12 mouse cellular contexts compared by ENCODE assay signal in genomic region chr2:27423596-27423995, GRCm38 (mm10). TPM values are rescaled to one million over a fixed set of nuclear protein-coding genes. Genes with fewer than 3 reads are reported as not detected.
DNase-seq lines count a peak whose midpoint lies in the region; ATAC-seq and TF ChIP-seq lines count a peak whose summit lies in the region.
"Had no signal": no experiment of that assay in that cellular context is flagged by ENCODE, and none has a peak within 500 bp of the region (broad histone marks: within the 10 kb centered on the region; RNA-seq: fewer than 3 reads in every experiment).

No protein-coding gene starts in this region.

- ATAC-seq in lung, embryonic 15.5 days (ENCODE audit: borderline replicate concordance, extremely low read depth, low FRiP score, low TSS enrichment), result no peak; the same call in 1 of the 2 replicates
- peak; percentile 2; the same call in 1 of the 2 replicates for ATAC-seq in lung, postnatal 0 days
- no peak for ATAC-seq in stomach, embryonic 16.5 days (ENCODE audit: insufficient read depth, low FRiP score)
- no peak for ATAC-seq in erythroid progenitor cell, adult 5-6 weeks (replicated peaks; ENCODE audit: low FRiP score, poor library complexity, severe bottlenecking)

- peak overlapping the region; percentile 18; the same call in 1 of the 2 replicates for H3K27ac ChIP-seq in lung, embryonic 15.5 days
- peak overlapping the region; percentile 98 for H3K27ac ChIP-seq in hindbrain, embryonic 10.5 days
- 0 out of 2 replicates have a peak overlapping the region, but pooled peaks have one; percentile 27 for H3K27ac ChIP-seq in lung, postnatal 0 days (ENCODE audit: low read length)
- no peak overlapping the region; the same call in 1 of the 2 replicates for H3K27ac ChIP-seq in stomach, embryonic 16.5 days (ENCODE audit: low read length)
- H3K27ac ChIP-seq: macrophage had no signal

- no peaks in the 10 kb centered on the region for H3K9me3 ChIP-seq in lung, embryonic 15.5 days
- no peaks in the 10 kb centered on the region for H3K9me3 ChIP-seq in hindbrain, embryonic 10.5 days
- no peaks in the 10 kb centered on the region for H3K9me3 ChIP-seq in lung, postnatal 0 days (ENCODE audit: low read length)
- no peaks in the 10 kb centered on the region for H3K9me3 ChIP-seq in stomach, embryonic 16.5 days (replicated peaks; ENCODE audit: control insufficient read depth, low read length)
- H3K9me3 ChIP-seq: G1E had no signal

- no peak overlapping the region for H3K9ac ChIP-seq in lung, embryonic 15.5 days
- H3K9ac ChIP-seq in lung, postnatal 0 days (replicated peaks; ENCODE audit: low read depth), result no peak overlapping the region
- H3K9ac ChIP-seq in stomach, embryonic 16.5 days (ENCODE audit: low read length), result no peak overlapping the region

- H3K4me1 ChIP-seq in lung, embryonic 15.5 days, result peaks cover 74% of the 10 kb centered on the region
- peaks cover 18% of the 10 kb centered on the region for H3K4me1 ChIP-seq in lung, adult 2 months (ENCODE audit: control insufficient read depth, insufficient read depth, low read length)
- peaks cover 86% of the 10 kb centered on the region for H3K4me1 ChIP-seq in hindbrain, embryonic 10.5 days (replicated peaks)
- peaks cover 51% of the 10 kb centered on the region for H3K4me1 ChIP-seq in lung, postnatal 0 days (ENCODE audit: insufficient read depth, low read depth, low read length)
- peaks cover 47% of the 10 kb centered on the region for H3K4me1 ChIP-seq in stomach, embryonic 16.5 days (ENCODE audit: control insufficient read depth, insufficient read depth, low read length)

- WGBS in lung, embryonic 15.5 days, result 52% methylated on average over 7 of the region's 7 CpGs
- 75% methylated on average over 7 of the region's 7 CpGs for WGBS in lung, adult 2 months
- 87% methylated on average over 7 of the region's 7 CpGs for WGBS in hindbrain, embryonic 10.5 days
- WGBS in lung, postnatal 0 days, result 58% methylated on average over 7 of the region's 7 CpGs
- 57% methylated on average over 7 of the region's 7 CpGs for whole genome bisulfite sequencing in stomach, embryonic 16.5 days

- peak overlapping the region; percentile 97 for H3K4me2 ChIP-seq in lung, embryonic 15.5 days
- peak overlapping the region; percentile 94; the same call in 1 of the 2 replicates for H3K4me2 ChIP-seq in lung, postnatal 0 days (replicated peaks; ENCODE audit: low read depth, low read length)
- H3K4me2 ChIP-seq in stomach, embryonic 16.5 days (ENCODE audit: low read depth, low read length), result peak overlapping the region; percentile 98; the same call in 1 of the 2 replicates

- H3K27me3 ChIP-seq in lung, embryonic 15.5 days, result no peaks in the 10 kb centered on the region
- no peaks in the 10 kb centered on the region for H3K27me3 ChIP-seq in hindbrain, embryonic 10.5 days (ENCODE audit: insufficient read depth, poor library complexity, severe bottlenecking)
- H3K27me3 ChIP-seq in lung, postnatal 0 days (replicated peaks; ENCODE audit: insufficient read depth, low read length), result no peaks in the 10 kb centered on the region
- no peaks in the 10 kb centered on the region for H3K27me3 ChIP-seq in stomach, embryonic 16.5 days (ENCODE audit: control insufficient read depth, insufficient read depth, low read length)

- TF ChIP-seq CTCF in lung, adult 2 months (IDR thresholded peaks at IDR 0.05; ENCODE audit: insufficient read depth, low read length), result no peak
- no peak for TF ChIP-seq CTCF in lung, postnatal 0 days (IDR thresholded peaks at IDR 0.05)

- no peak for TF ChIP-seq POLR2A in lung, adult 2 months (IDR thresholded peaks at IDR 0.05; ENCODE audit: borderline replicate concordance, extremely low read depth, low read depth, low read length)

- DNase-seq in lung, adult 2 months, result no peak
- peak; percentile 3 for DNase-seq in hindbrain, embryonic 10.5 days (ENCODE audit: low spot score)
- peak; percentile 74 for DNase-seq in lung, postnatal 0 days (ENCODE audit: low spot score)
- DNase-seq in cerebellum, adult 9-11 months, result no peak
- DNase-seq in adrenal gland, adult 8-10 months, result no peak
- DNase-seq: adrenal gland, adult 2 months; thymus, postnatal 14 days had no signal

- H3K36me3 ChIP-seq in lung, embryonic 15.5 days, result no peaks in the 10 kb centered on the region
- H3K36me3 ChIP-seq in hindbrain, embryonic 10.5 days, result peaks cover 26% of the 10 kb centered on the region
- no peaks in the 10 kb centered on the region for H3K36me3 ChIP-seq in lung, postnatal 0 days (ENCODE audit: insufficient read depth, low read length)
- no peaks in the 10 kb centered on the region for H3K36me3 ChIP-seq in stomach, embryonic 16.5 days (ENCODE audit: control insufficient read depth, insufficient read depth, low read length)
- H3K36me3 ChIP-seq: G1E had no signal

- H3K4me3 ChIP-seq in lung, embryonic 15.5 days, result peak overlapping the region; percentile 6; the same call in 1 of the 2 replicates
- H3K4me3 ChIP-seq in lung, adult 2 months (replicated peaks; ENCODE audit: extremely low read depth, low read depth, low read length), result no peak overlapping the region
- peak overlapping the region; percentile 96 for H3K4me3 ChIP-seq in hindbrain, embryonic 10.5 days
- no peak overlapping the region for H3K4me3 ChIP-seq in lung, postnatal 0 days (ENCODE audit: low read depth, low read length)
- H3K4me3 ChIP-seq in stomach, embryonic 16.5 days (replicated peaks; ENCODE audit: low read length), result no peak overlapping the region

- TF ChIP-seq EP300 in lung, postnatal 0 days (IDR thresholded peaks at IDR 0.05), result peak; percentile 17; the same call in 1 of the 2 replicates

RNA-seq across cellular contexts. Expression of gene Vav2, which starts 3.2 kb away (rescaled TPM):
- polyA plus RNA-seq in lung, embryonic 15.5 days (2015; fragmentation: Nextera tagmentation; extraction: Ambion mirVana), result 9.0 and 9.7 TPM in 2 replicates
- 30.9 and 32.7 TPM in 2 replicates for polyA plus RNA-seq in lung, adult 2 months (2012; rRNA removed)
- 13.6 and 16.9 TPM in 2 replicates for polyA plus RNA-seq in hindbrain, embryonic 10.5 days (2016; fragmentation: Nextera tagmentation; extraction: Ambion mirVana)
- polyA plus RNA-seq in lung, postnatal 0 days (2015; fragmentation: Nextera tagmentation; extraction: Ambion mirVana), result 11.8 and 12.1 TPM in 2 replicates
- 6.5 and 6.8 TPM in 2 replicates for polyA plus RNA-seq in stomach, embryonic 16.5 days (2015; fragmentation: Nextera tagmentation; extraction: Ambion mirVana)
- 1.7 and 3.6 TPM in 2 replicates for total RNA-seq in erythroid progenitor cell, adult 5-6 weeks (2015; ENCODE audit: low replicate concordance)
- total RNA-seq in erythroid progenitor cell, adult 5-6 weeks (2017; ENCODE audit: low replicate concordance), result 2.2 and 10.7 TPM in 2 replicates
- 10 to 100 TPM; 23.4 to 55.4 (median 39.0) TPM for total RNA-seq in adrenal gland, adult 8-10 months (2022)

RNA-seq across cellular contexts. Expression of gene Brd3os, which starts 18.5 kb away (rescaled TPM):
- 6.2 and 7.1 TPM in 2 replicates for polyA plus RNA-seq in lung, embryonic 15.5 days (2015; fragmentation: Nextera tagmentation; extraction: Ambion mirVana)
- 9.3 and 10.6 TPM in 2 replicates for polyA plus RNA-seq in lung, adult 2 months (2012; rRNA removed)
- polyA plus RNA-seq in hindbrain, embryonic 10.5 days (2016; fragmentation: Nextera tagmentation; extraction: Ambion mirVana), result 9.9 and 16.5 TPM in 2 replicates
- 3.4 and 3.8 TPM in 2 replicates for polyA plus RNA-seq in lung, postnatal 0 days (2015; fragmentation: Nextera tagmentation; extraction: Ambion mirVana)
- polyA plus RNA-seq in stomach, embryonic 16.5 days (2015; fragmentation: Nextera tagmentation; extraction: Ambion mirVana), result 7.6 and 7.7 TPM in 2 replicates
- not detected in 2 replicates for total RNA-seq in erythroid progenitor cell, adult 5-6 weeks (2015; ENCODE audit: low replicate concordance)
- 1.2 TPM in 1 of 2 replicates, not detected in the other for total RNA-seq in erythroid progenitor cell, adult 5-6 weeks (2017; ENCODE audit: low replicate concordance)
- total RNA-seq in adrenal gland, adult 8-10 months (2022), result 10 to 100 TPM in 3 of 4 experiments, 1 to 10 TPM in 1; 9.3 to 21.5 (median 15.3) TPM

Comparison
In these comparisons a context has a peak if more than half of its experiments do, and no peak if none do; other contexts are left out.
1. H3K4me3 ChIP-seq: peak in lung, embryonic 15.5 days (single experiment) and hindbrain, embryonic 10.5 days (single experiment); none in lung, adult 2 months (single experiment), lung, postnatal 0 days (single experiment) and stomach, embryonic 16.5 days (single experiment).
2. DNase-seq: peak in hindbrain, embryonic 10.5 days (single experiment) and lung, postnatal 0 days (single experiment); none in lung, adult 2 months (single experiment), cerebellum, adult 9-11 months (single experiment) and adrenal gland, adult 8-10 months (single experiment).
3. Peak in every context shown above with its lines, with median percentiles within 50 percentile points of each other: H3K4me2 ChIP-seq.